Mouse (Mus musculus) forebrain, embryonic 16.5 days (tissue): ENCODE results near the gene Stum. TPM values are rescaled to one million over a fixed set of nuclear protein-coding genes. Genes with fewer than 3 reads are reported as not detected.

Source experiments
- ATAC-seq: fragments of 200-750 bp; cut with Nextera tagmentation; 2 replicates; pipeline ENCODE4 v1.8.0; 2017; ENCODE audit warnings: mild to moderate bottlenecking, moderate library complexity
- H3K27ac ChIP-seq: fragments of 300-500 bp; sonication (generic); 2 replicates; pipeline ENCODE4 v1.5.1; 2014; ENCODE audit warnings: low read length, control low read depth
- H3K27me3 ChIP-seq: fragments of 300-500 bp; sonication (generic); replicated peaks from 2 replicates; pipeline ENCODE4 v1.6.1; 2014; ENCODE audit warnings: low read length; ENCODE audit not compliant: control insufficient read depth, insufficient read depth
- H3K36me3 ChIP-seq: fragments of 300-500 bp; sonication (generic); 2 replicates; pipeline ENCODE4 v1.6.1; 2014; ENCODE audit not compliant: control insufficient read depth, insufficient read depth
- H3K4me1 ChIP-seq: fragments of 300-500 bp; sonication (generic); replicated peaks from 2 replicates; pipeline ENCODE4 v1.6.1; 2014; ENCODE audit warnings: low read length; ENCODE audit not compliant: control insufficient read depth, insufficient read depth
- H3K4me2 ChIP-seq: fragments of 300-500 bp; sonication (generic); 2 replicates; pipeline ENCODE4 v1.6.1; 2014; ENCODE audit warnings: mild to moderate bottlenecking, low read length, control low read depth
- H3K4me3 ChIP-seq: fragments of 300-500 bp; sonication (generic); replicated peaks from 2 replicates; pipeline ENCODE4 v1.5.1; 2014; ENCODE audit warnings: mild to moderate bottlenecking, low read length, control low read depth
- H3K9ac ChIP-seq: fragments of 300-500 bp; sonication (generic); replicated peaks from 2 replicates; pipeline ENCODE4 v1.6.1; 2014; ENCODE audit warnings: low read depth, low read length, control low read depth
- H3K9me3 ChIP-seq: fragments of 300-500 bp; sonication (generic); 2 replicates; pipeline ENCODE4 v1.6.1; 2016; ENCODE audit warnings: low read length; ENCODE audit not compliant: control insufficient read depth
- WGBS: fragments of 180-500 bp; shearing (Covaris S2); extraction: QIAGEN DNeasy Blood & Tissue Kit; methylation state at CpG from one replicate; pipeline ENCODE4 v1.1.7; 2014; 5-methylcytosine and 5-hydroxymethylcytosine counted together
- polyA plus RNA-seq: library from polyadenylated mRNA; unstranded; fragments of >200 nt; fragmentation: Nextera tagmentation; extraction: Ambion mirVana; gene quantifications from 2 replicates; pipeline ENCODE4 v1.2.1, GENCODE M21; 2015

The Stum gene
- polyA plus RNA-seq, 1 experiment from 2014 or later: 4.3 TPM

DNA sequence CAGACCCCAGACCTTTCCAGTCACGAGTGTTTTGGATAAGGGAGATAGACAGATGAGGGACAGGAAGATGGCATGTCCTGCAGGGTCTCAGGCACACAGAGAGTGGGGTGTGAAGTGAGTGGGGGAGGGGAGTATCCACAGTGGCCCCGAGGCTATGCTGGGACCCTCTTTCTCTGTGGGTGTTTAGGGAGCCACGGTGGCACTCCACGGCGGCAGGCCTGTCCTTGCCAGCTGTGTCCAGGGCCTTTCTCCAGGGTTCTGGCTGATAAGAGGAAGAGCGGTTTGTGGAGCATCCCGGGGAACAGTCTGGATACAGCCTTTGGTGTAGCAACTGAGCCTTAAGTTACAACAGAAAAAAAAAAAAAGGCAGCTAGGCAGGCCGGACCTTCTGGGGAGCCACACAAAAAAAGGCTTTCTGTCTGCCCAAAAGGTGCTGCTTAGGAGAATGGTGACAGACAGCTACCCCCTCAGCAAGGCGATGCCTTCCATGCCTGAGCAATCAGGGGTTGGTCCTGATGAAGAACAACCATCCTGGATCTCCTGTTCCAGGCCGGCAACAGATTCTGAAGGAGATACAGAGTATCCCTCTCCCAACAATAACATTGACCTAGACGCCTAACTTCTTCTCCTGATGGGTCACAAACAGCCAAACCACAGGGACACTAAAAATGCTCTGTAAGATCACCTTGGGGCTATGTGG lies 76.8 kb downstream of the Stum start:
- no peaks in the 10 kb centered on the region for H3K27me3 ChIP-seq
- 77% methylated on average over 11 of the region's 11 CpGs for WGBS
- peaks cover 3% of the 10 kb centered on the region for H3K4me1 ChIP-seq
- H3K27ac ChIP-seq: no peak overlapping the region
- no peak overlapping the region for H3K4me2 ChIP-seq
- no peaks in the 10 kb centered on the region for H3K9me3 ChIP-seq
- H3K36me3 ChIP-seq: no peaks in the 10 kb centered on the region
- no peak overlapping the region for H3K4me3 ChIP-seq
- ATAC-seq: no peak
- H3K9ac ChIP-seq: no peak overlapping the region

DNA sequence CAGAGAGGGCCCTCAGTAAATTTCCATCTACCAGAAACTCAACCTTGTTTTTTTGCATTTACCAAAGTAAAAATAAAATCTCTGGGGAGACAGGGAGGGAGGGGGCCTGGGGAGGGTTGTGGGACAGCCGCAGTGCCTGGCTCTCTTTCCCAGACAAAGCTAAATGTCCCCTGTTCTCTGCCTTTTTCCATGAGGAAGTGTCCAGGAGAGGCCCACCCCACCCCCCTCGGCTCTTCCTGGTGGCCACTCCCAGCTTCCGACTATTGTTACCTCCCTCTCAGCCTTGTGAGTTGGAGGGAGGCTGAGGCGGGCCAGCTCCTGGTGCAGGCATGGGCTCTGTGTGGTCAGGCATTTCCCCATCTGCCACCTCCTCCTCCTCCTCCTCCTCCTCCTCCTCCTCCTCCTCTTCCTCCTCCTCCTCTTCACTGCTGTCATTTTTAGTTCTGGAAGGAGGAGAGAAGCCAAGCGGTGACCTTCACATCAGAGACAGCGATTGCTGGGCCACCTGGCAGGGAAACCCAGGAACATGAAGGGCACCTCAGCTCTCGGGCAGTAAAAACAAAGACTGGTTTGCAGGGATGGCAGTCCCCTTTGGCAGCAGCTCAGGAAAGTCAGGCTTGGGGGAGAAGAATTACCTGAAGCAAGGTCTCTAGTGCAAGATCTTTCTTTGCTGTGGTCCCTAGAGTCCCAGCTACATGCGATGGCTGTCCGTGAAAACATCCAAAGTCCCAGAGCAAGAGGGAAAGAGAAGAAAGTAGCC lies 77.5 kb downstream of the Stum start:
- peaks cover 3% of the 10 kb centered on the region for H3K4me1 ChIP-seq
- no peak overlapping the region for H3K4me3 ChIP-seq
- no peaks in the 10 kb centered on the region for H3K36me3 ChIP-seq
- no peak overlapping the region for H3K9ac ChIP-seq
- H3K27me3 ChIP-seq: no peaks in the 10 kb centered on the region
- no peaks in the 10 kb centered on the region for H3K9me3 ChIP-seq
- no peak for ATAC-seq
- WGBS: 76% methylated on average over 9 of the region's 9 CpGs
- no peak overlapping the region for H3K4me2 ChIP-seq
- H3K27ac ChIP-seq: no peak overlapping the region

DNA sequence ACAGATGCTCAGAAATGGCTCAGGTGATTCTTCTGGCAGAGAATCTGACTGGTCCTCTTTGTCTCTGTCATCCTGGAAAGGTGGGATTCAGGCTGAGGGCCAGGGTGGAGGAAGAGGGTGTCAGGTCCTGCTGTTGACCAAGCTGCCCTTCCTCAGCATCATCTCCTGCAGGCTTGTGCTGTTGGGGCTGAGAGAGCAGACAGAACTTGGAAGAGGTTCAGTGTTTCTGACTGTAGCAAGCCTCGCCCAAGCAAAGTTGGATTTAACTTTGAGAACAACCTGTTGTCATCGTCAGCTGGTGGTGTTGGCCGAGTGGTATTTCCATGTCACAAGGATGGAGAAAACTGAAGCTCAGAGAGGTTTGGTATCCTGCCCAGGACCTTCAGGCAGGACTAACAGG lies 78.6 kb downstream of the Stum start:
- Histone ChIP-seq H3K4me1 (peaks cover 3% of the 10 kb centered on the region), H3K27me3 (no peaks in the 10 kb centered on the region), H3K9me3 (no peaks in the 10 kb centered on the region), H3K4me3 (no peak overlapping the region), H3K9ac (no peak overlapping the region), H3K36me3 (no peaks in the 10 kb centered on the region), H3K4me2 (no peak overlapping the region), H3K27ac (no peak overlapping the region)
- ATAC-seq: no peak
- 96% methylated on average over 3 of the region's 3 CpGs for whole genome bisulfite sequencing

DNA sequence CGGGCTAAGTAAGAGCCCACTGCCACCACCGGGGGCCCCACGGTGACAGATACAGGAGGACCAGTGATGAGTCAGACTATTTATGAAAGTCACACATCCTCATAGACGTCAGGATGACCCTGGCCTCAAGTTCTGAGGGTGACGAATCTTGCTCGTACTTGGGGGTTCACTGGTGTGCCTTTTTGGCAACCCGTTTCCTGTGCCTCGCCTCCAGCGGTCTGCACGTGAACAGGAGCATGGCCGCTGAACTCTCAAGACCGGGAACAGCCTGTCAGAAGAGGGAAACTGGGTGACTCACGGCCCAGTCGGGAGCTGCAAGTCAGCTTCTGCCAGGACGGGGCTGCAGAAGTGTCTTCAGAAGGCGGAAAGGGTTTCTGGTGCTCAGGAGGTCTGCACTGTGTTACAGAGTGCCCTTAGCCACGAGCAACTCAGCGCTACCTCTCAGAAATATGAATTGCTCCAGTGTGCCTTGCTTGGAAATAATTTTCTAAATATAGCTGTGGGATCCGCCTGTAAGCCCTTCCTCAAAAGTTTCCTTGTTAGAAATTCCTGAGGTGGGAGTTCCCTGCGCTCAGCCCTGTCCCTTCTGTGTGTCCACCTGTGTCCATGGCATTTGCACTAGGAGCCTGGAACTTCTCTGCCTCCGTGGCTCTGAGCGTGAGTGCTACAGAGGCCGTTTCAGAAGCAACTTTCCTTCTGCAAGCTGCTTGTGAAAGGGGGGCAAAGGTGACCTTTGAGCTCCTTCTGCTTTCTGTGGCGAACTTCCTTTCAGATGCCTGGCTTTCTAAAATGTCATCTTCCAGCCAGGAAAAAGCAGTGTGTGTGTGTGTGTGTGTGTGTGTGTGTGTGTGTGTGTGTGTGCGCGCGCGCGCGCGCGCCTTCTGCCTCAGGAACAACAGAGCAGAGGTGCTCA lies 79.4 kb downstream of the Stum start:
- Histone ChIP-seq H3K9ac (no peak overlapping the region), H3K4me3 (no peak overlapping the region), H3K9me3 (no peaks in the 10 kb centered on the region), H3K4me2 (no peak overlapping the region), H3K4me1 (peaks cover 3% of the 10 kb centered on the region), H3K27me3 (no peaks in the 10 kb centered on the region), H3K27ac (peak overlapping the region; percentile 38; the same call in 1 of the 2 replicates), H3K36me3 (no peaks in the 10 kb centered on the region)
- WGBS: 81% methylated on average over 32 of the region's 32 CpGs
- no peak for ATAC-seq

DNA sequence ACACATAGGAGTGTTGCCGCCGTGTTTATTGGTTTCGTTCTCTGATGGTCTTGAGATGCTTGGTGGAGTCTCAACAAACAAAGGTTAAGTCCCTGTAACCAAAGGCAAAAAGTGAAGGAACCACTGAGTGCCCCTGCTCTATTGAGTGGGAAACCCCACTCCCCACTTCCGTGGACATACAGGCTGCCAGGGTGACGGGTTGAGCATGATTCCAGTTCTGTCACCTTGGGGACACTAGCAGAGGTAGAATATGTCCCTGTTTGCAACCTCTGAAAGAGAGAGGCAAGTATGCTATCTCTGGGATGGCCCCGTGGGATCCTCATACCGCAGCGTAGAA lies 80.0 kb downstream of the Stum start:
- Histone ChIP-seq H3K9me3 (no peaks in the 10 kb centered on the region), H3K4me1 (peaks cover 3% of the 10 kb centered on the region), H3K4me3 (no peak overlapping the region), H3K27ac (no peak overlapping the region), H3K9ac (no peak overlapping the region), H3K4me2 (no peak overlapping the region), H3K36me3 (no peaks in the 10 kb centered on the region), H3K27me3 (no peaks in the 10 kb centered on the region)
- 97% methylated on average over 8 of the region's 8 CpGs for WGBS
- ATAC-seq: no peak

- Histone ChIP-seq H3K27me3 (no peaks in the 10 kb centered on the region), H3K9ac (no peak overlapping the region), H3K9me3 (no peaks in the 10 kb centered on the region), H3K36me3 (no peaks in the 10 kb centered on the region), H3K4me3 (no peak overlapping the region), H3K27ac (no peak overlapping the region), H3K4me2 (no peak overlapping the region), H3K4me1 (peaks cover 3% of the 10 kb centered on the region)
- 91% methylated on average over 11 of the region's 11 CpGs for WGBS
- no peak for ATAC-seq
These were observed 80.7 kb downstream of the Stum start for GRCm38 (mm10) chr1:180402481-180403081.

- ATAC-seq: no peak
- no peaks in the 10 kb centered on the region for H3K9me3 ChIP-seq
- no peak overlapping the region for H3K9ac ChIP-seq
- 82% methylated on average over 6 of the region's 6 CpGs for WGBS
- H3K4me3 ChIP-seq: no peak overlapping the region
- H3K4me1 ChIP-seq: no peaks in the 10 kb centered on the region
- no peaks in the 10 kb centered on the region for H3K27me3 ChIP-seq
- no peaks in the 10 kb centered on the region for H3K36me3 ChIP-seq
- H3K4me2 ChIP-seq: no peak overlapping the region
- no peak overlapping the region for H3K27ac ChIP-seq
These were observed 81.6 kb downstream of the Stum start for GRCm38 (mm10) chr1:180401725-180402124.

GRCm38 (mm10) chr1:180400691-180401455 lies 82.4 kb downstream of the Stum start:
- no peak overlapping the region for H3K4me3 ChIP-seq
- no peaks in the 10 kb centered on the region for H3K27me3 ChIP-seq
- H3K4me1 ChIP-seq: no peaks in the 10 kb centered on the region
- H3K9ac ChIP-seq: no peak overlapping the region
- H3K27ac ChIP-seq: no peak overlapping the region
- H3K36me3 ChIP-seq: no peaks in the 10 kb centered on the region
- ATAC-seq: no peak
- H3K9me3 ChIP-seq: no peaks in the 10 kb centered on the region
- H3K4me2 ChIP-seq: no peak overlapping the region
- 79% methylated on average over 4 of the region's 4 CpGs for WGBS
